Mouse (Mus musculus): ENCODE measurements around the gene Dpy19l3.

The Dpy19l3 gene

DNA sequence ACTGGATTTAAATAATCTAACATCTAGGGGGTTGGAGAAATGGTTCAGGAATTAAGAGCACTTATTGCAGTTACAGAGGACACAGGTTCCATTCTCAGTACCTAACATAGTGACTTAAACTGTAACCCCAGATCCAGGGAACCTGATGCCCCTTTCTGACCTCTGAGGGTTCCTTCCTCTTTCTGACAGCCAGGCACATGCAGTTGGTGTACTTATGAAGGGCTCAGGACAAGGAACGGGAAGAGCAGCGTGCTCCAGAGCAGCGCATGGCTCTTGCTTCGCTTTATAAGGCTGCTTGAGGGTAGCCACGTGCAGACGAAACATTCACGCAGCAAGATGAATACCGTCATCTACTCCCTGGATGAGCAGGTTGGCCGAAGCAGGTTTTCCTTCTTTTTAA lies 3.4 kb downstream of the Dpy19l3 start:
- no peak for DNase-seq (ENCODE audit: low read depth)

DNA sequence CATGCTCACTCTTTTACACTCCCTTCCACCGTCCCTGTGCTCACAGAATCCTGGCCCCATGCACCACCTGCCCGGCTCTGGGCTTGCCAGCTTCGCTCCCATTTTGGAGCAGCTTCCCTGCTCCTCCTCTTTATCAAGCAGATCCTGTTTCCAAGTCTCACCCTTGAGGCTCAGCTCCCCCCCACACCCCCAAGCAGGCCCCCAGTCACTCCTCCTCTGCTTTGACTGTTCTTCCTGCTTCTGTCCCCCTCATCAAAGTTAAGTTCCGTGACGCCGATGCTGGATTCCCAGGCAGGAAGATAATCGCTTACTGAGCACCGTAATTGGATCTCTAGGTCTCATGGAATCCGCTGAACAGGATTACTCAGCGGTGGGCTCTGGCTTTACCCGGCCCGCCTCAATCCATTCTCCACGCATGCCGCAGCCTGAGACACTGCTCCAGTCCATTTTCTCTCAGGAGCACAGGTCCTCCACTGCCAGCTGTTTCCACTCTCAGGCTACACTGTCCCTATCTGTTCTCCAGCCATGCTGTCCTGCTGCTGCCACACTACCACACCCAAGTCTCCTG lies 6.8 kb downstream of the Dpy19l3 start:
- DNase-seq (ENCODE audit: low read depth), result no peak

DNA sequence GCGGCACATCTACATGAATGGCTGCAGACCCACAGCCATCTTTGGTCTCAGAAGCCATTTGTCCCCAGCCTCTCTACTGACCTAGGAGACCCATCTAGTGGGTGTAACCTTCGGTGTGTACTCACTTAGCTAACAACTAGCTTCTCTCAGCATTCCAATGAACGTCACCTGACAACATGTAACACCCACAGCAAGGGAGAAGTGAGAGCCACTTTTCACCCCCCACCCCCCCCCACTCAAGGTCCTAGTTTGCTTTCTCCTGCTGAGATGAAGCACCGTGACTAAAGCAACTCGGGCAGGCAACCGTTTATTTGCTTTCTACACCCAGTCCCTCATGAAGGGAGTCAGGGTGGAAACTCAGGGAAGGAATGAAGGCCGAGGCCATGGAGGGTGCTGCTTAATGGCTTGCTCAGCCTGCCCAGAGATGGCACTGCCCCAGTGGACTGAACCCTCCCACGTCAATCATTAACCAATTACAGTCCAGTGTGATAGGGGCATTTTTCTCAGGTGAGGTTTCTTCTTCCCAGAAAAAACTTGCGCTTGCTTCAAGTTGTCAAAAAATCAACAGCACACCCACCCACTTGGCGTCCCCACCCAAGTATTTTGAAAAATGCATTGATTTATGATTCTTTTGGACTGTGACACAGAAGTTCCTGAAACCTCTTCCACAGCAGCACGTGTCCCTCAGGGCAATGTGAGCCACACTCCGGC lies 7.4 kb downstream of the Dpy19l3 start:
- DNase-seq (ENCODE audit: low read depth), result no peak

DNA sequence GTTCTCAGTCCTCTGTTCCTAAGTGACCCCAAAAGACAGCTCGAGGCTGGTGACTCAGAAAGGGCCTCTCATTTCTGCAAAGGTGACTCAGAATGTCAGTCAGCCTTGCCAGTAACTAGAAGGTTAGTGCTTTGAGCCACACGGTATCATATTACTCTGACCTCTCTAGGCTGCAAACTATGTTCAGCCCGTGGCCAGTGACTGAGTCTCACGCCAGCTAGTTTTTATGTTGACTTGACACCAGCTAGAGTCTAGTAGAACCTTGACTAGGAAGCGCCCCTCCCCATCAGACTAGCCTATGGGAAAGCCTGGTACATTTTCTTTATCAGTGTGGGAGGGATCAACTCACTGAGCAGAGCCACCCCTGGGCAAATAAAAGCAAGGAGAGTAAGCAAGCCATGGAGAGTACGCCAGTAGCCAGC lies 9.0 kb downstream of the Dpy19l3 start:
- DNase-seq (ENCODE audit: low read depth), result no peak

DNA sequence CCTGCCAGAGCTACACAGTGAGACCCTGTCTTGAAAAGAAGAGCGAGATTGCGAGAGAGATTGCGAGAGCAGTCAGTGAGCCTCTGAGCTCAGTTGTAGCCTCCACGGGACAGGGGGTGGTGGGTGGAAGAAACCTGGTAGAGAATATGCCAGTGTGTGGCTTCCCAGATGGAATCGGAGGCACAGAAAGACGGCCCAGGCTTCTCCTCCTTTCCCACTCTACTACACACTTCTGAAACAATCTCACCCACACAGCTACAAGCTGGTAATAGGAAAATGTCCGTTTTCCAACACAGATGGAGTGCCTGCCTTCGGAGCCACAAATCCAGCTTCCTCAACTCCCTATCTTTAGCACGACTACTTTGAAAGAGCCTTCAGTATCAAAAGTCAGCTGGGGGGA lies 9.5 kb downstream of the Dpy19l3 start:
- DNase-seq (ENCODE audit: low read depth), result no peak

DNA sequence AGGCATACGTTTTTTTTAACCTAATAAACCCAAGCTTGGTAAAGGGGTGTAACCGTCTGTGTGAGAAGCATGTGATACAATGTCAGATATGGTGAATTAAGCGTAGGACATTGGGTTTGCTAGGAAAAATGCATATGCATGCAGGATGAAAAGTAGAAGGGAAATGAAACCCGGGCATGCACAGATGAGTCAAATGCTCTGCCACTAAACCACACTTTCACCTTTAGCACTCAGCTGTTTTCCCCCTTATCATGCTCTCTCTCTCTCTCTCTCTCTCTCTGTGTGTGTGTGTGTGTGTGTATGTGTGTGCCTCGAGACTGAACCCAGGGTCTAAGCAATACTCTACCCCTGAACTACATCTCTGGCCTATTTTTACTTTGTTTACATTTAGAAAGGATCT lies 11.9 kb downstream of the Dpy19l3 start:
- DNase-seq (ENCODE audit: low read depth), result no peak

DNA sequence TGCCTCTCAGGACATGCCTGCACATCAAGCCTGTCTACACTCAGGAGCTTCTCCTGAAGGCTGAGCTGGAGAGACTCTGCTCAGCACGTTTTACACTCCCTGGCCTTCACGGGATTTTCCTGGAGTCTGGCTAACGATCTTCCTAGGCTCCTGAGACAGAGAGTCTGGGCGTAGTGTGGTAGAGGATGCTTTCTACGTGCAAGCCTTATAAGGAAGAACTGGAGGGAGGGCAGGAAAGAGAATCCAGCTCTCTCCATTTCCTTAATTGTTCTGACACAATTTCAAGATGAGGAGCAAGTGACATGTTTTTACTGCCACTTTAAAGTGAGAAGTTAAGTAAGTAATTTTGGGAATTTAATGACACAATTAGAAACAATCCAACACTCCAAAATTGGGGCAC lies 12.4 kb downstream of the Dpy19l3 start:
- no peak for DNase-seq (ENCODE audit: low read depth)

DNA sequence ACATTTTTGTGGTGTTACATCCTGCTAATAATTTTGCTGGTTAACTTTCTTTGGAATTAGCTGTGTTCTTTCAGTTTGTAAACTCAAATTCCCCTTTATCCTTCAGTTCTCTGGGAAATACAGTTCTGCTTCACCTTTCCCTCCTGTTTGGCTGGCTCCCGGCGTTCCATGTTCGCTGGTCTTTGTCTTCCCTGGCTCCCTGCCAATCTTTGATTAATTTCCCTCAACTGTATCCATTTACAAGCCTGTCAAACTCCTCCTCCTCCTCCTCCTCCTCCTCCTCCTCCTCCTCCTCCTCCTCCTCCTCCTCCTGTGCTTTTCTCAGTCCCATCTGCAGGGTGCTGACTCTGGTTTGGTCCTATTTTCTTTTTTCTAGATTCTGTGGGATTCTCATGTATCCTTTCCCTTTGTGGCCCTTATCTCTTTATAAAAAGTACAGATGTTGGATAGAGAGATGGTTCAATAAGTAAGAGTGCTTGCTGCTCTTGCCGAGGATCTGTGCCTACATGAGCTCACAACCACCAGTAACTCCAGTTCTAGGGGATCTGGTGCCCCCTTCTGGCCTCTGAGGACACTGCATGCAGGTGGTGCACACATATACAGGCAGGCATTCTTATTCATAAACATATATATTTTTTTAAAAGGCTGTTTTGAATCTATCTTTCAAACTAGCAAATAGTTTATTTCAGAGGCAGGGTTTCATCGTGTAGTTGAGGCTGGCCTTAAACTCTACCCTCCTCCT lies 13.6 kb downstream of the Dpy19l3 start:
- peak; percentile 54 for DNase-seq (ENCODE audit: low read depth)

DNA sequence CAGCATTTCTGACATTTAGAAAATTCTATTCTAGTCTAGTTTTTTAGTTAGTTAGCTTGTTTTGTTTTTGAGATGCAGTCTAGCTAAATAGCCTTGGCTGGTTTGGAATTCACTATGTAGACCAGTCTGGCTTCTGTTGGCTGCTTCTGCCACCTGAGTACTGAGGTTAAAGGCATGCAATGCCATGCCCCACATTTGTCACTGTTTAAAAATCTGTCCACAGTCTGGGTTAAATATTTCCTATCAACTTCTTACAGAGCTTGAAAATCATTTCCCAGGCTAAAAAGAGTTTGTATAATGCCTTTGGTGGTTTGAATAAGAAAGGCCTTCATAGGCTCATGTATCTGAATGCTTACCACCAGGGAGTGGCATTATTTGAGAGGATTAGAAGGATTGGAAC lies 15.4 kb downstream of the Dpy19l3 start:
- no peak for DNase-seq (ENCODE audit: low read depth)

DNA sequence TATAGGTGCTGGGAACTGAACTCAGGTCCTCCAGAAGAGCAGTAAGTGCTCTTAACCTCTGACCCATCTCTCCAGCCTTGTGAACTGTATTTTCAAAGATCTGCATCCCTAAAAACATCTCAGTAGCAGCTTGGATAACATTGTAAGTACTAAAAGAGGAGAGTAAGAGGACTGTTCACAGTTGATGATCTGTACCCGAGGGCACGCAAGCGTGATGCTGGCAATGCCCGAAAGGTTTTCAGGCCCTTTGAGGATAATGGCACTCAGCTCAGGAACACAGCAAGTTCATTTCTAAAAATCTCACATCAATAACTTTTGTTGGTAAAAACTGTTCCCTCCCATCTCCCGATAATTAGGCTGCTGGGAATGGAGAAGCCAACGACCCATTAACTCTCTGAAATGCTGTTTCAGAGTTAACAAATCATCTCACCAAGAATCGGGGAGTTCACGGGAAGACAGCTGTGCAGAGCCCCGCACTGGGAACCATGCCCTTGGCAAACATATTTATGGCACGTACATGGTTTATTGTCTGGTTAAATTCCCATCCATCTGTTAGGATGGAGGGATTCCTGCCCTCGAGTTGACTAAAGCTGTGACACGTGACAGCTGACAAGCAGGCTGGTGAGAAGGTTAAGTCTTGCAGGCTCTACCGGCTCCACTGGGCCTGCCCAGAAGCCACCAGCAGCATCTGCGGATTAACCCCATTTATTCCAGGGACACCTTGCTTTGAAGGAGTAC lies 20.8 kb downstream of the Dpy19l3 start:
- DNase-seq (ENCODE audit: low read depth), result no peak

DNA sequence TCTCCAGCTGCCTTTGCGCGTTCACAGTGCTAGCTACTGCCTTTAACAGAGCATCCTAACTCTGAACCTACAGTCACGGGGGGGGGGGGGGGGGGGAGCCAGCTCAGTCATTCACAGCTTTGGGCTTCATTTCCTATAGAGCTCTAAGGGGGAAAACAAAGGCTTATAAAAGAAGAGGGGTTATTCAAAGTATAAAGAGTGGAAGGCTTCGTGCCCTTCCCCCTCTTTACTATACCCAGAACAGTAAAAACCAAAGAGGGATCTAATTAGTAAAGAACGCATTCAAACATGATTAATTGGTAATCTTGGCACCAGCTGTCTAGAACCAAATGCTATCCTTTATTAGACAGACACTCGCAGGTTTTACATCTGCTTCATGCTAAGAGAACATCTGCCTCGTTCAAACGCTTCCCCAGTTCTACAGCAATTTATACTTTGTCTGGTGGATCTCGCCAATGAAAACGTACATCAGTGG lies 21.6 kb downstream of the Dpy19l3 start:
- no peak for DNase-seq (ENCODE audit: low read depth)

DNA sequence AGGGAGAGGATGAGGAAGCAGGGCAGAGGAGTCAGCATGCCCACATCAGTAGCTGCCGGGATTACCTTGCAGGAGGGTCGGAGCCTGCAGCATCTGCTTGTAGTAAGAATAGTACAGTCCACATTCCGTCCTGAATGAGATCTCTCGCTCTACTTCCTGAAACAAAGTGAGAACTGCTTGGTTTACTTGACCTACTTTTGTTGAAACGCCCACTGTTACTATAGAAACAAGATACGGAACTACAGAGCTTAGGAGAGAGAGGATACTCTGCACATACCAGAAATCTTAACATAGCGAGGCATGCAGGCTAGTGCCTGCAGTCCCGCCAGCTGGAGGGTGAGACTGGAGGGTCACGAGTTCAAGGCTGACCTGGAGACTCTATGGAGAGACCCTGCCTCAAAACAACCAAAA lies 24.6 kb downstream of the Dpy19l3 start:
- DNase-seq (ENCODE audit: low read depth), result peak; percentile 41

DNA sequence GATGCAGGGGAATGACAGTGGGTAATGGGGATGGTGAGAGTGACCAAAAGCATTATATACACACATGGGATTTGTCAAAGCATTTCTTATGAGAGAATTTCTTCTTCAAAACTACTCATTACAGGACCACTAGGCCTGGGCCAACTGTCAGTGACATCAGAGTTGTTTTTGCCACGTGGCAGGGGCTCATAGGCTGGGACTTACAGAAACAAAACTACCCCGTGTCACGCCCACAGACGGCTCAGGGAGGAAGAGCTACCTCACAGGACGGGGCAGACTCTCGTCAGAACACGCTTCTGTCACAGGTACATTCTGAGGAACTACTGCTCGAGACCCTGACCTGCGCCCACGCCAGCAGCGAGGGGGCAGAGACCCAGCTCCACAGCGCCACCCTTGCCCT lies 25.9 kb downstream of the Dpy19l3 start:
- no peak for DNase-seq (ENCODE audit: low read depth)

DNA sequence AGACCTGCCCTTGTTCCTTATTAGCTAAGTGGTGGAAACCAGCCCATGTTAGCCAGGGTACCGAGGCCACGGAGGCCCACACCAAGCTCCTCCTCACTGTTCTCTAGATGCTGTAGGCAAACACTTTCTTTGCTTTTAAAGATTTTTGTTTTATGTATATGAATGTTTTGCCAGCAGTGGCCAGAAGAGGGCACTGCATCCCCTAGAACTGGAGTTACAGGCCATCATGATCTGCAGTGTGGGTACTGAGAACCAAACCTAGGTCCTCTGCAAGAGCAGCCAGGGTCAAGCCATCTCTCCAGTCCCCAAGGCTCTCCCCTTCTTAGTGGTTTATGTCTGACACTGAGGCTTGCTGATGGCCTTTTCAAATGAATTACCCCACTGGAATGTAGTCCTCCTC lies 31.2 kb downstream of the Dpy19l3 start:
- no peak for DNase-seq (ENCODE audit: low read depth)

DNA sequence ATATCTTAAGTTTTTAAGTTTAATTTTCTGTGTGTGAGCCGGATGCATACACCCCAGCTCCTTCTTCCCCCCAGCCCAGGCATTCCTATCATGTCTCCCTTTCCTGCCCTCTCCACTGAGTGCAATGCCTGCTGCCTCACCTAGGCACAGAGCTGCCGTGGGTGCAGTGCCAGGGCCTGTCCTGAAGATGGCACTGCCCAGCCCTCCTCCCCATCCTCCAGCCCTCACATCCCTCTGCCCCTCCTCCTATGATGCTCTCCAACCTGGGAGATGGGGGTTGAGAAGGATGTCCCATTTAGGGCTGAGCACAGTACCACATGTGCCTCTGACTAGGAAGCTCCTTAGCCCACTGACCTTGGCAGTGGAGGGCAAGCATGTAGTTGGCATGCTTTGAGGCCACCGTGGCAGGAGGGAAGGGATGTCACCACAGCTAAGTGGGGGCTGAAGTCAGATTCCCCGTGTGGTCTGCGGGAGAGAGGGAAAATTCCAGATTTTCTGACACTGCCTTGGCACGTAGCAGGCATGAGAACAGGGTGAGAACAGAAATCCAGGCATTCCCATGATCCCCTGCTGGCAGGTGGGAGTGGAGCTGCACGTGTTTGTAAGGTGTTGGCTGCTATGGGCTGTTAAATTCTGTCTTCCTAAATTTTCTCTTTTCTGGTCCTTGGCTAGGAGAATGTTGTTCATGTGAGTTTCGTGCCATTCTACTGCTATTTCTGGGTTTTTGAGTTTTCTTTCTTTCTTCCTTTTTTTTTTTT lies 35.7 kb downstream of the Dpy19l3 start:
- no peak for DNase-seq (ENCODE audit: low read depth)

DNA sequence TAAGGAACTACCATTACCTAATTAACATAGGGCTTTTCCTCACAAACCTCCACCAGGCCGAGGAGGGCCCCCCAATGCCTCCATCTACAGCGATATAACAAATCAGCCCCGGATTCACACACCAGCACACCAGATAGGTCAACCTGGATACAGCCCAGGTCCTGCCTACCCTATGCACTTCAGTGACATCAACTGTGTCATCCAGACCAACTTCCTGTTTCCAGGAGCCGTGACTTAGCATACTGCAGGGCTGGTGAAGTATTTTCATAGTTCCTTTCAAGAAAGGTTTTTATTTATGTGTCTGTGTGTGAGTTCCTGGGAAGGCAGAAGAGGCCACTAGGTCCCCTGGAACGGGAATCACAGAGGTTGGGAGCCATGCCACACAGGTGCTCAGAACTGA lies 43.9 kb downstream of the Dpy19l3 start:
- DNase-seq (ENCODE audit: low read depth), result no peak

DNA sequence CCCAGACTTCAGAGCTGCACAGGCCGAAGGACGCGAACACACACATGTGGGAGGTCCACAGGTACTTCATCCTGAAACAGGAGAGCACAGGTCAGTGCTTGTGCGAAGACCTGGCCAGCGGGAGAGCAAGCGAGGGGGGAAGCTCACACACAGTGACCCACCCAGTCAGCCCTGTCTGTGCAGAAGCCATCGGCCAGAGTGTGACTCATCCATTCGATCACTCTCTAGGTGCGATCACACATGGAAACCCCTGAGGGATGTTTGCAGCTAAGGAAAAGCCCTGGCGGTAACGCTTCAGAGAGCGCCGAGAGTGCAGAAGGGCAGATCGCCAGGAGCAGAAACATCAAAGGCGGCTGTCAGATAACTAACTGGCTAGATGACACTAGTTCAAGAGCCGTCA lies 46.2 kb downstream of the Dpy19l3 start:
- DNase-seq (ENCODE audit: low read depth), result no peak

DNA sequence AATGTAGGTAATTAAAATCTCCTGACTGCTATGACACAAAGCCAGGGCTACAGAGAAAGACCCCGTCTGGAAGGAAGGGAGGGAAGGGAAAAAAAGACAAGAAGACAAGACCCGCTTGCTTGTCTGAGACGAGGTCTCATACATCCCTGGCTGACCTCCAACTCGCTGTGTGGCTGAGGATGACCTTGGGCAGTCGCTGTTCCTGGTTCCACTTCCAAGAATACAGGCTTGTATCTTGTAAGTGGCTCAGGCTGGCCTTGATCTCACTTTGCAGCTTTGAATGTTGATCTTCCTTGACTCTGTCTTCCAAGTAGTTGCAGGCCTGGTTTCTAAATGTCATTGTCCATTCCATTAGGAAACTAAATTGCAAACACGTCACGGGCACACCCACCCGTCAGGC lies 55.2 kb downstream of the Dpy19l3 start:
- no peak for DNase-seq (ENCODE audit: low read depth)

DNA sequence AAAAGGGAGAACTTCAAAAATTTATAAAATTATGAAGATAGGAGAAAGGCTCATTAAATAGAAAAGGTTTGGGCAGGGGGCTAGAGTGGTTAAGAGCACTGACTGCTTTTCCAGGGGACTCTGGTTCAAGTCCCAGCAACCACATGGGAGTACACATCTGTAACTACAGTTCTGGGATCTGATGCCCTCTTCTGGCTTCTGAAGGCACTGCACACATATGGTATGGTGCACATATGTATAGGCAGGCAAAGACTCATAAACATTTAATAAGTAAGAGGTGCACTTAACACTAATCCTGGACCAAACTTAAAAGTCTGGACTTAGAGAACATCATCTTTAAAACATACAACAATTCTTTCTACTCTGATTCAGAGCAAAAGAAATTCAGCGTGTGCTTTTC lies 56.2 kb downstream of the Dpy19l3 start:
- DNase-seq (ENCODE audit: low read depth), result no peak

DNA sequence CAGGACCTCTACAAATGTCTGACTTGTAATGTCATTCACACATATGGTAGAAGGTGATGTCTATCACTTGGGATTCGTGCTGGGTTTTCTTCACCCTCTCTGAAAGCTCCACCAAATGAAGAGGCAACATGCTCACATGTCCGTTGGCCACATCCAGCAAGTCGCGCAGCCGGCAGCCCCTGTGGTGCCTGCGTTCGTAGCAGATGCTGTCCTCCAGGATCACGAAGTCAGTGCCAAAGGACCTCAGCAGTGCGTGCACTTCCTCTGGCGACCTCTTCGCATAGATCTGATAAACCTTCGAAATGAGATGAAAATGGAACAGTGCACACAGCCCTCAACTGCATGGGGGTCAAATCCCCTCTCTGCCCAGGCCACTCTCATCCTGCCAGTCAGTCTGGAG lies 61.6 kb downstream of the Dpy19l3 start:
- no peak for DNase-seq (ENCODE audit: low read depth)

DNA sequence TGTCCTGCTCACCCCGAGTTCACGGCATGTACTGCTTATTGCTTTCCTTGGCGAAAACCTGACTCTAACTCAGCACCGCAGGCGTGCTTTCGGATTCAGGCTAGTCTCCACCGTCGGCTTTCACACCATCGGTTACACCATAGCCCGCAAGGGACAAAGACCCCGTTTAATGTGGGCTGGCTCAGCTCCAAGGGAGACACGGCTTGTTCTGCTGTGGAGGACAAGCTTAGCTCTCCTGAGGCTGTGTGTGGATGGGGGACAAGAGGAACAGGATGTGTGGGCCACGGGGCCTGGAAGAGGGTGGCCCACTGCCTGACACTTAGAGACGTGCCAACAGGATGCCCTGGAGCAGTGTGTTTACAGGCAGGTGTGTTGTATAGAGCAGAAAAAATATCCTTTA lies 62.1 kb downstream of the Dpy19l3 start:
- DNase-seq (ENCODE audit: low read depth), result no peak

DNA sequence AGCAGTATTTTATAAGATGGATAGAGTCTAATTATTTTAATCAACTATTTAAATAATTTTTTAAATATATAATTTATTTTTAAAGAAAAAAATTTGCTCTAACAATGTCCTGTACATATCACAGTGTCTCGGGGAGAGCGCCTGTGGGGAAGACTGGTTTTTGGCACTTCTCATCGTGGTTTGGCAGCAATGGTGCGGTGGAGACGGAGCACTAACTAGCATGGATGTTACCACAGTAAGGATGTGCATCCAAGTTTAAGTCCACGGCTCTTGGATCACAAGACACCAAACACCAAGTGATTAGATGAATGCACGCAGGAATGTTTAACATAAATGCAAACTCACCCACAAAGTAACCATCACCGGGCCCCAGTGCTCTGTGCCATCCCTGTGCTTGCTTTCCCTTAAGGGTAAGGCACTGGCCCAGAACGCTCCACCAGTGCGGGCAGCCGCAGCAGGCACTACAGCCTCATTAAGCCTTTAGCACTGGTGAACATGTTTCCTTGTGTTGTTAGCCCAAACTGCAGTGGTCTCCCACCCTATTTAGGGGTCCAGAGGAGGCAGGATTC lies 65.4 kb downstream of the Dpy19l3 start:
- no peak for DNase-seq (ENCODE audit: low read depth)

Measured in naive thymus-derived CD4-positive, alpha-beta T cell, adult 2 months (primary cell).